ENCODE assay signal across 9 mouse cellular contexts in the genomic region with DNA sequence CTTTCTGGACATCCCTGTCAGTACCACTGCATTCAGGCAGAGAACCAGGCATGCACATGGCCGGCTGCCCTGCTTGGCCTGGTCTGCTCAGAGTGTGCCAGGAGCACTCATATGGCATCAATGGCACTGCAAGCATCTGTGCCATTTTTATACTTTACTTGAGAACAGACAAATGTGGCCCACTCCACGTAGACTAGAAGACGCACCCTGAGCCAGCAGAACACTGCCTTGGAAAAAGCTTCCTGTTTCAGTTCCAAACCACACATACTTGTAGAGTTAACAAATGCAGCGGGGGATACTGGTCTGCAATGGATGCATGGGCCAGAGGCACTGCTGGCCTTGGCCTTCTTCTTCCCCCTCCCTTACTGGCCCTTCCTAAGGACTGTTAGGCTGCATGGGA.
A peak's percentile ranks its signal among the peaks of the same experiment; 100 is the strongest.
DNase-seq lines count a peak whose midpoint lies in the region; ATAC-seq and TF ChIP-seq lines count a peak whose summit lies in the region.
"Had no signal": no experiment of that assay in that cellular context is flagged by ENCODE, and none has a peak within 500 bp of the region (broad histone marks: within the 10 kb centered on the region; RNA-seq: fewer than 3 reads in every experiment).

No protein-coding gene starts in this region.

- H3K4me3 ChIP-seq in kidney, embryonic 16.5 days (ENCODE audit: low read length), result no peak overlapping the region
- H3K4me3 ChIP-seq in embryonic fibroblast, embryonic 13.5 days (ENCODE audit: insufficient read depth, low read length), result no peak overlapping the region
- H3K4me3 ChIP-seq in macrophage (ENCODE audit: inconsistent target), result no peak overlapping the region
- H3K4me3 ChIP-seq: neural tube, embryonic 15.5 days had no signal

- no peak for DNase-seq in kidney, adult 8-10 months
- peak; percentile 49 for DNase-seq in brain, adult 2 months (ENCODE audit: low read depth, low spot score)
- no peak for DNase-seq in embryo, embryonic 11 days
- no peak for DNase-seq in thymus, adult 18-20 months

- H3K9me3 ChIP-seq in kidney, embryonic 16.5 days (ENCODE audit: low read length), result no peaks in the 10 kb centered on the region
- H3K9me3 ChIP-seq: neural tube, embryonic 15.5 days had no signal

- ATAC-seq in kidney, embryonic 16.5 days (ENCODE audit: low FRiP score, low TSS enrichment), result peak; percentile 37; the same call in 1 of the 2 replicates
- ATAC-seq: lung, postnatal 0 days had no signal

- TF ChIP-seq CTCF in embryonic fibroblast, embryonic 13.5 days (IDR thresholded peaks at IDR 0.05; ENCODE audit: borderline replicate concordance, insufficient read depth, low read length), result no peak

- peaks cover 50% of the 10 kb centered on the region for H3K4me1 ChIP-seq in kidney, embryonic 16.5 days (ENCODE audit: insufficient read depth, low read length)
- H3K4me1 ChIP-seq in embryonic fibroblast, embryonic 13.5 days (ENCODE audit: control insufficient read depth, insufficient read depth, low read length), result peaks cover 20% of the 10 kb centered on the region

- H3K36me3 ChIP-seq in kidney, embryonic 16.5 days (ENCODE audit: insufficient read depth, low read length), result peaks cover 9% of the 10 kb centered on the region
- H3K36me3 ChIP-seq in macrophage (ENCODE audit: inconsistent target), result 0 out of 2 replicates have a peak, but pooled peaks cover 15% of the 10 kb centered on the region

- H3K79me2 ChIP-seq in macrophage (ENCODE audit: inconsistent target), result no peaks in the 10 kb centered on the region

- TF ChIP-seq POLR2A in embryonic fibroblast, embryonic 13.5 days (IDR thresholded peaks at IDR 0.05; ENCODE audit: low read depth, low read length), result no peak

- H3K27ac ChIP-seq in kidney, embryonic 16.5 days (ENCODE audit: low read length), result peak overlapping the region; percentile 84
- peak overlapping the region; percentile 98 for H3K27ac ChIP-seq in embryonic fibroblast, embryonic 13.5 days (ENCODE audit: insufficient read depth, low read length)
- peak overlapping the region; percentile 69 for H3K27ac ChIP-seq in macrophage
- H3K27ac ChIP-seq: neural tube, embryonic 15.5 days had no signal

- H3K27me3 ChIP-seq in kidney, embryonic 16.5 days (ENCODE audit: insufficient read depth, low read length), result no peaks in the 10 kb centered on the region
- H3K27me3 ChIP-seq: neural tube, embryonic 15.5 days had no signal

- no peak overlapping the region for H3K9ac ChIP-seq in kidney, embryonic 16.5 days (replicated peaks; ENCODE audit: low read length)
- H3K9ac ChIP-seq: neural tube, embryonic 15.5 days had no signal

- WGBS in kidney, embryonic 16.5 days, result 81% methylated on average over 4 of the region's 4 CpGs
- 37% methylated on average over 4 of the region's 4 CpGs for WGBS in macrophage (ENCODE audit: missing documents)

- H3K4me2 ChIP-seq in kidney, embryonic 16.5 days (replicated peaks; ENCODE audit: low read depth, low read length), result no peak overlapping the region
- H3K4me2 ChIP-seq: neural tube, embryonic 15.5 days had no signal
